Mouse (Mus musculus): ENCODE results near the gene Cabp2.
A peak's percentile ranks its signal among the peaks of the same experiment; 100 is the strongest.

Gene Cabp2

DNA sequence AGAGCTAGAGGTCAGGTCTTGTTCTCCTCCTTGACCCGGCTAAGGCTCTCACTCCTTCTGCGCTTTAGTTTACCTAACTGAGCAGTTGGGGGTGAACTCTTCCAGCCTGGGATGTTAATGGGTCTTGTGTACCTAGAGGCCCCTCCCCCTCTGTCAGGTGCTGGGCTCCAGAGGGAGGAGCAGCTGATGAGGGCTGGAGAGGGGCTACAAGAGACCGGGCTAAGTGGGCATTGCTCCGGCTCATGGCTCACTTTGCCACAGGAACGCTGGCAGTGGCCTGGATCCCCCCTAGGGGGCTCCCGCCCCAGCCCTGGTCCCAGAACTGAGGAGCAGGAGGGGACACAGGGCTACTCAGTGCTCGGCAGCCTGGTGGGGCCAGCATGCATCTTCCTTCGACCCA, 2.4 kb downstream of the Cabp2 start:
- DNase-seq = no peak

DNA sequence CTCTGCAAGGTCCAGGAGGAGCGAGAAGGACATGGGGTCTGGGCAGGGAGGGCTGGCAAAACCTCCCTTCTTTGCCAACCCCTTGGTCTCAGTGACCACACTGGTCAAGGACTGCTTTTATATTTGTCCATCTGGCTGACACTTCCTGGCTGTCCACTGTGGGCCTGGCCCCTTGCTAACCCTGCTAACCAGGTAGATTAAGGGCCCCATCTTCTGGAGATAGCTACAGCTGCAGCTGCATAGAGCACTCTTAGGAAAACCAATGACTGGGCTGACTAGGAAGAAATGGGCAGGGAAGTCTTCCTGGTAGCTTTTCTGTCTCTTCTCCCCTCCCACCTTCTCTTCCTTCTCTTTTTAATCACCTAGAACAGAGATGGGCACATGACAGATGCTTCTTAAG, 3.6 kb downstream of the Cabp2 start:
- DNase-seq = no peak

DNA sequence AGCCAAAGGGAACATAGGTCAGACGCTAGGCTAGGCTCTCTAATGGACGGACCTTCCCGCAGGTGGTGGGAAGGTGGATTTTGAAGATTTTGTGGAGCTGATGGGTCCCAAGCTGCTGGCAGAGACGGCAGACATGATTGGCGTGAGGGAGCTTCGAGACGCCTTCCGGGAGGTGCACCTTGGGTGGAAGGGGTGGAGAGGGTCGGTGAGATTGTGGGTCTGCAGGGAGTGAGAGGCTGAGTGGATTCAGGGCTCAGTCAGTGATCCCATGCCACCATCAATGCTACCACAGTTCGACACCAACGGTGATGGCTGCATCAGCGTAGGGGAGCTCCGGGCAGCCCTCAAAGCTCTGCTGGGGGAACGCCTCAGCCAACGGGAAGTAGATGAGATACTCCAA, 4.8 kb downstream of the Cabp2 start:
- DNase-seq = no peak

DNA sequence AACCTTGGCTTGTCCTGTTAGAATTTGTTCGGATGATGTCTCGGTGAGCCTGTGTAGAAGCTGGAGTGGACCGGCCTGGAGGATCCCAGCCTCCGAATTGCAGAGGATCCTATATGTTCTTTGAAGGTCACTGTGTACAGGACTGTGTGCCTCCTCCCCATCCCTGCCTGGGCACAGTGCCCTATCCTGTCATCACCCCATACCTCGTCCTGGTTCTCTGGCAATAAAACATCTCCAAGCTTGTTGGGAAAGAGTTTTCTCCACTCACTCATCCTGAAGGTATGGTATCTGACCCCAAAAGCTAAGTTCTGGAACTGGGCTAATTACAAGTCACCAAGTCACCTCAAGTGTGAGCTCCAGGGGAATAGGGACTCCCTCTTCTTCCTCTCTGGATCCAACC, 5.7 kb downstream of the Cabp2 start:
- no peak for DNase-seq

DNA sequence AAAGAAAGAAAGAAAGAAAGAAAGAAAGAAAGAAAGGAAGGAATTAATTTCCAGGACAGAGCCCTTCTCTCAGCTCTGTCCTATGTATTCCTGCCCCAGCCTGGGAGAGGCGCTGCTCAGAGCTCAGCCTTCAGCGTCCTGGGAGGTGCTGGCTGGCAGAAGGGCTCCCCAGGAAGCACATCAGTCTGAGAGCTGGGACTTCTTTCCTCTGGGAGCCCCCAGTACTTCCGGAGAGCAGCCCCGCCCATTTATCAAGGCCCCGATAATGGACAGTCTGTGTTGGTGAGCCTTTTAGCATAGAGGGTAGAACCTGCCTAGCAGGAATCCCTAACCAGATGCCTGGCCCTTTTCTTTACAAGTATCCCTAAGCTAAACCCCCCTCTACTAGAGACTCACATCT, 6.8 kb downstream of the Cabp2 start:
- no peak for DNase-seq

DNA sequence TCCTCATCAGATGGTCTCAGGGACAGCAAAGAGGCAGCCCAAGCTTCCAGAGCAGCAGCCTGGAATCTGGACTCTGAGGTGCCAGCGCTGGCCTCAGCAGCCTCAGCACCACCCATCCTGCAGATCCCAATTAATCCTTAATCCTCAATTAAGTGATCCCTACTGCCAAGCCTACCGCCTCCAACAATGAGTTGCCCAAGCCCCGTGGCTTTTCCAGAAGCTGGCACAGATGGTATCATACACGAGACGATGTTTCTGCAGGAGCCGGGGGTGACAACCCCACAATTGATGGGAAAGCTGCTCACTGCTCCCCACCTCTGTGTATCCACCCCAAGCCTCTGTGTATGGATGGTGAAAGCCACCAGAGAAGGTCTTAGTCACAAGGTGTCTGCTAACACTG, 7.8 kb downstream of the Cabp2 start:
- no peak for DNase-seq

DNA sequence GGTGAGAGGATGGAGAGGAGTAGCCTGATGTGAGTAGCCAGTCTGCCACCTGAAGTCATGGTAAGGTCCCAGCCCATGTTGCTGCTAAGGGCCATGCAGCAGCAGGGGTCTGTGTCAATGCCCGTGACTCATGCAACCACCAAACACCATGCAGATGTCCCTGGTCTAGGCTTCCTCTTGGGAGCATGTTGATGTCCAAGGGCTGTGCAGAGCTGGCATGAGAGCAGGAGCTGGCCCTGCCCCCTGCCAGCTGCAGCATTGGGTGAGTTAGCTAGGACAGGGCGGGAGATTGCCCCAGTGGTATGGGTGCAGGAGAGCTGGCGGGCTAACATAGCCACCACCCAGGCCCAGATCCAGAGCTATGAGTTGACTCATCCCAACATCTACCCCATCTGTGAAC, 9.1 kb downstream of the Cabp2 start:
- no peak for DNase-seq

DNA sequence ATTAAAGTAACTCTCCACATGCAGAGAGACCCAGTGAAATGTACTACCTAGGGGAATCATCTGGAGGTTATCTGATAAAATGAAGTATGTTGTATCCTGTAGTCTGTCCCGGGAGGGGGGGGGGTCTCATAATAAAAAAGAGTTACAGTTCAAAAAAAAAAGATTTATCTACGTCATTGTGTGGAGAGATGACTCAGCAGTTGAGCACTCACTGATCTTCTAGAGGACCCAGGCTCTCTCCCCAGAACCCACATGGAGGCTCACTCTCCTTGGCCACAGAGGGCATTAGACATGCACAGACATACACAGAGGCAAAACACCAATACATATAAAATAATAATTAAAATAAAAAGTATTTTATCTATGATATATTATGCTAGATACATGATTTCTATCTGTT, 10.0 kb downstream of the Cabp2 start:
- no peak for DNase-seq

DNA sequence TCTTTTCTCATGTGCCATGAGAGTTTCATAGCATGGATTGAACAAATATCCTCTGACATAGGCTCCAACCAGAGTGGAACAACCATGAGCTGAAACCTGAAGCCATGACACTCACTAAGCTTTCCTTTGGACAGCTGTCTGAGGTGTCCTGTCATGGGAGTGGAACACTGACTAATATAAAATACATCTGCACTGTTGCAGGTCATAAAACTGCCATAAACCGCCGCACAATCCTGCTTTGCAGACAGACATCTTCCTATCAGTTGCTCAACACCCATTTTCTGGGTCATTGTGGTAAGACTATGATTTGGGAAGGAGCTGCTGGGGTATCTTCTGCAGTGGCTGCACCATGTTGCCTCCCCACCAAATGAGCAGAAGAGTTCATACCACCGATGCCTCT, 11.4 kb downstream of the Cabp2 start:
- no peak for DNase-seq

DNA sequence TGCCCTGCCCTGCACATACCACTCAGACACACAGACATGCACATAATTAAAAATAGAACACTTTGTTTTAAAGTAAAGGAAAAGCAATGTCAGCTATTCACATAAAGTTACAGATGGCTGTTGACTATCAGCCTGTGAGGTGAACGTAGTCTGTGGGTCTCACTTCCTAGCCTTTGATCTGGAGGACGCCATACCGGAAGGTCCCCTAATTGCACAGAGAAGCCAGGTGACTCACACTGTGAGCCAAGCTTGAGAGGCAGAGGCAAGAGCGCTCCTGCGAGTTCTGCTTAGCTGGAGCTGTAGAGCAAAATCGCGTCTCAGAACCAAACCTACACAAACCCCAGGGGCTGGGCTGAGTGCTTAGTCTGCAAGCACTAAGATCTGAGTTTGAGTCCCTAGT, 12.4 kb downstream of the Cabp2 start:
- DNase-seq = no peak

DNA sequence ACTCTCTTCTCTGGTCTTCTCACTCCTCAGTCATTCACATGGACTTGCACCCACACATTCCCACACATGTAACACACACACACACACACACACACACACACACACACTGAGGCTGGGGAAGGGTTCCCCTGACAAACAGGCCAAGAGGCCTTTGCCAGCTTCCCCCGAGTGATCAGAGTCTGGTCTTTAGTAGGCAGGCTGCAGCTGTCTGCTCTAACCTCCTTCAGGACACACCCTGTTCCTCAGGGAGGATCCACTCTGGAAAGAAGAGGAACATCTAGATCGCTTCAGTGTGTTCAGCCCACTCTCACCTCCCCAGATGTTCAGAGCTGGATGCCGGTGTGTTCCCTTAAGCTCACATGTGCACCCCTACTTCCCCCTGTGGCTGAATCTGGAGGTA, 13.0 kb downstream of the Cabp2 start:
- DNase-seq = no peak

DNA sequence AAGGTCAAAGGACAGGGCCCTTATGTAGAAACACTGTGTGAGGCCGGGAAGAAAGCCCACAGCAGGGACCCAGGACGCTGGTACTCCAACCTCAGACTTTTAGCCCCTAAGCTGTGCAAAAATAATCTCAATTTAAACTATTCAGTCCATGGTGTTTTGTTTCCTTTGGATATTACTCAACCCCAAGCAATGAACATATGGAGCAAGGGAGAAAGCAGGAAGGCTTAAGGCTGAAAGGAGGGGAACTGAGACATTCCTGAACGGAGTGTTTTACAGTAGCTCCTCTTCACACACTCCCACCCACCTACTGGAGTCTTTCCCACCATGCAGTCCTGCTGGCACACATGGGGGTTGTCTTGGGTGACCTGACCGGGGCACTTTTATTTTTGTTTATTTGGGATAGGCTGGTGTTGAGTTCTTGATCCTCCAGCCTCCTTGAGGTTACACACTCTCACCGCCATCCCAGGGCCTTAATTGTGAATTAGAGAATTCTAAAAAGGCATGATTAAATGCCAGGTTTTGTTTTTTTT, 13.5 kb downstream of the Cabp2 start:
- no peak for DNase-seq

DNA sequence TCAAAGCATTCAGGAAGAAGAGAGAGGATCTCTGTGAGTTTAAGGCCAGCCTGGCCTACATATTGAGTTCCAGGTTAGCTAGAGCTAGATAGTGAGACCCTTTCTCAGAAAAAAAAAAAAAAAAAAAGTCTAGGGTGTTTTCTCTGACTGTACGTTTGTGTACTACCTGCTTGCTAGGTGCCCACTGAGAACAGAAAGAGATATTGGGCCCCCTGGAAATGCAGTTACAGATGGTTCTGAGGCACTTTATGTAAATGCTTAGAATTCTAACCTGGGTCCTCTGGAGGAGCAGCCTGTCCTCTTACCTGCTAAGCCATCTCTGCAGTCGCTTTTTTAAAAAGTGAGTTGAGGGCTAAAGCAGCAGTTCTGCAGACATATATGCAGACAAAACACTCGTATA, 14.4 kb downstream of the Cabp2 start:
- no peak for DNase-seq

DNA sequence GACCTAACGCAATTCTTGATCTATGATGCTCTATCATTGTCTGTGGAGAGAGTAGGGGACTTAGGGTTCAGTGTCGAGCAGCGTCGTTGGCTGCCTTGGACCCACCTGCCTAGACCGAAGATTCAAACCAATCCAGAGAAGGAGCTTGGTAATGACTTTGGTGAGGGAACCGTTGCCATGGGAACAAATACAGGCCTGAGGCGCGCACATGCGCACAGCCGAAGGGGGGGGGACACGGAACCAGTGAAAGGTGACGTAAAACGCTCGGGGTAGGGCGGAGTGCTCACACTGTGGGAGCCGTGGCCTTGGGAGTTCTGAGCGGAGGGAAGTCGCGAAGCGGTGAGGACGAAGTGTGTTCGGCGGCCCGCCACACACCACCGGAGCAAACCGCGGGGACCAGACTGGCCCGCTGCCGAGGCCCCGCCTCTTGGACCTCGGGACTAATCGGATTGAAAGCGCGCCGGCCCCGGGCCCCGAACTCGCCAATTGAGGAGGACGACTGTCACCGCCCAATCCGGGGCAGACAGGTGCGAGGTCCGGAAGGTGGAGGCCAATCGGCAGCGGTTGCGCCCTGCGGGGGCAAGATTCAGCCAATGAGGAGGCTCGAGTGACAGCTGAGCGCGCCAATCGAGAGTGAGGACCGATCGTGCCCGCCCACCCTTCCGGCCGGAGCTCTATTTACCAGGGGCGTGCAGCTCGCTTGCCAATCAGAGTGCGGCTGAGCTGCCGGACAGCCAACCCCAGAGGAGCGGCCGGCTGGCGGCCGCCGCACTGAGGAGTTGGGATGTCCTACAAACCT, 15.5 kb downstream of the Cabp2 start, which contains the start of gene Cdk2ap2:
TSS of gene Cdk2ap2 (plus strand) at position 541 of the 799 bp plus-strand sequence.
- DNase-seq = peak; percentile 100

DNA sequence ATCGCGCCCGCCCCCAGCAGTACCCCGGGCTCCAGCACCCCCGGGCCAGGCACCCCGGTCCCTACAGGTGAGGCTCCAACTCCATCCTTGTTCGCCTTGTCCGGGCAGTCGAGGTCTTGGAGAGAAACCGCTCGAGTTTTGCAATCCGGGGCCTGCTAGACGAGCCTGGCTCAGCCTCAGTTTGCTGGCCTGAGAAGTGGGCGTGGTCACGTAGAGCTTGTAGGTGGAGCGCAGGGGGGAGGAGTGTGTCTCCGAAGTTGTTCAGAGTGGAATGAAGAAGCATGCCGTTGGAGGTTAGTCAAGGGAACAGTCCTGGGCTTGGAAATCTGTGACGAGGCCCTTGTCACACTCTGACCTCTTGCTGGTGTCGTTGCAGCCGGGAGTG, 16.1 kb downstream of the Cabp2 start:
- no peak for DNase-seq

DNA sequence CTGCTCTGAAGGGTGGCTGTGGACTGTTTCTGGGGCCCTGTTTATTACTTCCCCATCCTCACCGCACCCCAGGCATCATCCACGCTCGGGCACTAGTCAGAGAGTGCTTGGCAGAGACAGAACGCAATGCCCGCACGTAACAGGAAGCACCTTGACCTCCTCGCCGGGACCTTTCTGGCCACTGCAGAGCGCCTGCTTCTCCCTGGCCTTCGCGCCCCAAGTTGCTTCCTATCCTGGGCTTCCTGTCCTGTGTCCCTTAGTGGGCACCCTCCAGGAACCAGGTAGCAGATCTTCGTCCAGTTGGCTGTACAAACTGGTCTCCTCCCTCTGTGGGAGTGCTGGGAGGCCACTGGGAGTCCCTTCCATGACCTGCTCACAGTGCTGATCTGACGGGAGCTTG, 17.0 kb downstream of the Cabp2 start:
- no peak for DNase-seq

DNA sequence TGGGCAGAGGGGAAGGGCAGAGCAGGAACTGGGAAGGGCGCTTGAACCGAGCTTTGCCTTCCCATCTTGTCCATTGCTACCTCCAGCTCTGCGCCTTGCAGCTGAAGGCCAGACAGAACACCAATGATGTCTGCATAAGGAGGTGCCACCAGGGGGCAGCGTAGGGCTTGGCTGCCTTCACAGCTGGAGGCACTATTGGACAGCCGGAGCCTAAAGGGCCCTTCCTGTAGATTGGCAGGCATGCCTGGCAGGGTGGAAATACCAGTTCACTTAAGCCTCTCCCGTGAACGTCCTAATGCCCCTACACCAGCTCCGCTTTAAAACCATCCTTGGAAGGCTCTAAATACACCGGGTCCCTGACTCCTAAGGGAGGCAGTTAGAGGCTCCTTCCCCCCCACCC, 17.7 kb downstream of the Cabp2 start:
- peak; percentile 96 for DNase-seq

DNA sequence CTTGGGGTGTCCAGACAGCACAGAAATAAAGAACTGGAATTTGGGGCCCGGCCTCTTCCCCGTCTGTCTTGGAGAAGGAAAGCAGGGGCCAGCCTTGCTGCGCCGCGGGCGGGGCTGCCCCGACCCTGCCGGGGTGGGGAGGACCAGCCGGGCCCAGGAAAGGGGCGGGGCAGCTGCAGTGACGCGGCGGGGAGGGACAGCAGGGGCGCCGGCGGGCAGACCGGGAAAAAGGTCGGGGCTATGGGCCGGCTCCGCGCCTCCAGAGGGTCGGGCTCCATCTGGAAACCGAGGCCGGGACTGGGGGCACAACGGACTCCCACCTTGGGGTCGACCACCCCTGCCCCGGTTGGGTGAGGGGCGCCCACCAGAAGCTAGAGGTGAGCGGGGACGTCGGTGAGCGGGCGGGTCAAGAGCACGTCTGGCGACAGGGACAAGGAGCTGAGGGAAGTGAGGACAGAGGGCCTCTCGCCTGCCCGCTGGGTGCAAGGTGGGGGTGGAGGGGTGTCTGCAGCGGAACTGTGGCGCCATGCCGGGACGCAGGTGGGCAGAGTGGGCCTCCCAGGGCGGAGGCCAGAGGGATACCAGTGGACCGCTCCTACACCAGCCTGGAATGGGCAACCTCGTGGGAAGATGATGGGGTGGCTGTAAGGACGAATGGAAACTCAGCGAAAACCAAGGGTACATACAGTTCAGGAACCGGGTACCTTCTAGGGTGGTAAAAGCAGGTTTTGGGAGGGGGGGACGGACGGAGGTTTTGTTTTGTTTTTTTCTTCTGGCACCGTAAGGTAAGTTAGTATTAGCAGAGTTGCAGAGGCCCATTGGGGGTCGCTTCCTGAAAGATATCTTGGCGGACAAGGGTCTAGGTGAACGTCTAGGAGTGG, 18.7 kb downstream of the Cabp2 start, which contains the start of gene Pitpnm1:
TSS of gene Pitpnm1 (plus strand) at position 162 of the 881 bp plus-strand sequence.
- peak; percentile 83 for DNase-seq

DNA sequence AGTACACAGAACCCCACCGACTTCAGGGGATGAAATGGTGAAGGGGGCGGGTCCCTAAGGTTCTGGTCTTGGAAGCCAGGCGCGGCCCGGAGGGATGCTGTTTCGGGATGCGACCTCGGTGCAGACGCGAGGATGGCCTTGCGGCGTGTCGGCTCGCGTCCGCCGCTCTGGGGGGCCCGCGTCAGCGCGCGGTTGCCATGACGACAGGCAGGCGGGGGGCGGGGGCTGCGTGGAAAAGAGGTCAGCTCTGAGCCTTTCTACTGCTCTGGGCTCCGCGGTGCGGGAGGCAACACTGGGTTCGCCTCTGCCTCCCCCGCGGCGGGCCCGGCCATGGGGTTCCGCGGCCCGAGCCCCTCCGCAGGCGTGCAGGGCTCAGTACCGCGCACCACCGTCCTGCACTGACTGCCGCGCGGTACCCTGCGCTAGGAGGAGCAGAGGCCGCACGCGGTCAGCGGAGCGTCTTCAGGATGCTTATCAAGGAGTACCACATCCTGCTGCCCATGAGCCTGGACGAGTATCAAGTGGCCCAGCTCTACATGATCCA, 19.4 kb downstream of the Cabp2 start:
- DNase-seq = no peak

DNA sequence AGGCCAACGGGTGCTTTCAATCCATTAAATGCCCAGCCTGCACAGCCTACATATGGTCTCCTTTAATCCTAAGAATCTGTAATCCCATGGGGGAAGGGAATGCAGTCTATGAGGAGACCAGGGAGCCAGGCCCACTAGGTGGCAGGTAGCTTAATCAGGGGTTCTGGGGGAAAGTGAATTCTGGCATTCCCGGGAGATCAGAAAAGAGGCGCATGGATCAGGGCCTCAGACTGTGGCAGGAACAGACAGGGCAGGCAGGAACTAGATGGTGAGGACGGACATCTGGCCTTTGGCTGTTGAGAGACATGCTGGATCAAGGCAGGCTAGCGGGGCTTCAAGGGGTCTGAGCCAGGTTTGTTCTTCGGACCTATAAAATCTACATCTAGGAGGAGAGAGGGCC, 20.1 kb downstream of the Cabp2 start:
- no peak for DNase-seq

DNA sequence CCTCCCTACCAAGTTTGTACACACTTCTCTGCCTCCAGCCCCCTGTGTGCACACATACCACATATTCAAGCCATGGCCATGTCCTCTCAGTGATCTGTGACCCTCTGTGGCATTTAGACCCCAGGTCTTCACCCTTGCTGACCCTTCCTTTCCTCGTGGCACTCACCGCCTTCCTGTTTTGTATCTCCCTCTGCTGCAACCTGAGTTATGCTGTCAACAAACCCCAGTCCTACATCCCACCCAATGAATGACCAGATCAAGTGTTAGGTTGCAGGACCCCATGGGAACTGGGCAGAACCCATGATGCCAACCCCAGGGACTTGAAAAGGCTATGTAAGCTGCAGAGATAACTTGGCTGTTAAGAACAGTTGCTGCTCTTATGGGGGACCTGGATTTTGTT, 20.7 kb downstream of the Cabp2 start:
- no peak for DNase-seq

DNA sequence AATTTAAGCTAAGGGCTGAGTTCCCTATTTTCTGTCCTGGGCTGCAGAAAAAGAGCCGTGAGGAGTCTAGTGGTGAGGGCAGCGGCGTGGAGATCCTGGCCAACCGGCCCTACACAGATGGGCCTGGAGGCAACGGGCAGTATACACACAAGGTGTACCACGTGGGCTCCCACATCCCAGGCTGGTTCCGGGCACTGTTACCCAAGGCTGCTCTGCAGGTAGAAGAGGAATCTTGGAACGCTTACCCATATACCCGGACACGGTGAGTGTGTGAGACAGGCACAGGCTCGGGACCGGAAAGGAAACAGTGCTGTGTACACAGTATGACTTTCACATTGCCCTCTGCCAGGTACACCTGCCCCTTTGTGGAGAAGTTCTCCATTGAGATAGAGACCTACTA, 21.2 kb downstream of the Cabp2 start:
- DNase-seq = no peak

DNA sequence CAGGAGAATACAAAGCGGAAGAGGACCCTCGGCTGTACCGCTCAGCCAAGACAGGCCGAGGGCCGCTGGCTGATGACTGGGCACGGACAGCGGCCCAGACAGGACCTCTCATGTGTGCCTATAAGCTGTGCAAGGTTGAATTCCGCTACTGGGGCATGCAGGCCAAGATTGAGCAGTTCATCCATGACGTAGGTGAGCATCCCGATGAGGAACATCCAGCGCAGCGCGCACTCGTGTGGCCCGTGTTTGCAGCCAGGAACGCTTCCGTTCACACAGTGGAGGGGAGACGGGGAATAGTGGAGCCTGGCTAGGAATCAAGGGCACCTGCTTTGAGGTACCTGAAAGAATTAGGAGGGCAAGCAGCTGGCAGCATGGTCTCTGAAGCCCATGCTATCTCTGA, 21.9 kb downstream of the Cabp2 start:
- no peak for DNase-seq

DNA sequence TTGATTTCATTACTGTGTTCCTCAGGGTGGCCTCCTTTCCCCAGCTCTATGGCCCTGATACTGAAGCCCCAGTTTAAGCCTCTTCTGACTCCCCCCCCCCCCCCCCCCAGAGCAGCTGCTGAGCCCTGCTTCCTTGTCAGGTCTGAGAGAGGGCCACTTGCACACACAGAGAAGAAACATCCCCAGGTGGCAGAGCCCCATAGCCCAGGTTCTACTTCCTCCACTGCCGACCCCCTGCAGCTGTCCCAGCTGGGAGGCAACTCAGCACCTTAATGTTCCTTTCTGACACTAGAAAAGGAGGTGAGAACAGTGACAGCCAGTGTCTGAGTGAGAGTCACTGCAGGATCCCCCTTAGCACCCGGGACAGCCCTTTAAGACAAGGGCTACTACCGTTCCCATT, 22.4 kb downstream of the Cabp2 start:
- DNase-seq = no peak
